Mouse (Mus musculus) leukemia stem cell, adult 10-12 weeks (primary cell): Measurements from ENCODE around the gene Trim27. TPM values are rescaled to one million over a fixed set of nuclear protein-coding genes. Genes with fewer than 3 reads are reported as not detected.

Experiments
- polyA plus RNA-seq: library from polyadenylated mRNA; stranded (reverse); fragments of >175 nt; gene quantifications from 2 replicates; pipeline ENCODE4 v1.2.3, GENCODE M21; 2012; ENCODE audit warnings: low replicate concordance

Trim27 gene
- polyA plus RNA-seq: 116 TPM in 2 replicates

GRCm38 (mm10) chr13:21179367-21179723 lies at the start of gene Trim27:
TSS of gene Trim27 (plus strand) at chr13:21179445.

GRCm38 (mm10) chr13:21145767-21146166 lies 33.5 kb upstream of the Trim27 start, which contains the start of gene Olfr1368:
TSS of gene Olfr1368 (minus strand) at chr13:21145867.

Other genes with a start within 250 kb of the Trim27 start
- not detected in 2 replicates for gene Olfr1370, start 104.5 kb upstream of the Trim27 start, polyA plus RNA-seq
- not detected in 2 replicates for gene Olfr1369-ps1, start 68.0 kb upstream of the Trim27 start, polyA plus RNA-seq
- not detected in 2 replicates for gene Olfr263, start 49.8 kb upstream of the Trim27 start, polyA plus RNA-seq
- gene Olfr1368, start 33.6 kb upstream of the Trim27 start, polyA plus RNA-seq: not detected in 2 replicates
- gene Gpx5, start 113.3 kb downstream of the Trim27 start, polyA plus RNA-seq: not detected in 2 replicates
- gene Gpx6, start 132.7 kb downstream of the Trim27 start, polyA plus RNA-seq: not detected in 2 replicates
- gene Olfr1367, start 167.5 kb downstream of the Trim27 start, polyA plus RNA-seq: not detected in 2 replicates
- gene Zscan12, start 183.4 kb downstream of the Trim27 start, polyA plus RNA-seq: 1.4 and 1.5 TPM in 2 replicates
- gene Zkscan3, start 223.3 kb downstream of the Trim27 start, polyA plus RNA-seq: 4.3 and 6.0 TPM in 2 replicates